Mouse (Mus musculus): ENCODE results near the gene Odf3l2. TPM values are rescaled to one million over a fixed set of nuclear protein-coding genes. Genes with fewer than 3 reads are reported as not detected.

Odf3l2 gene
- polyA plus RNA-seq, 1 experiment from 2014 or later = not detected

DNA sequence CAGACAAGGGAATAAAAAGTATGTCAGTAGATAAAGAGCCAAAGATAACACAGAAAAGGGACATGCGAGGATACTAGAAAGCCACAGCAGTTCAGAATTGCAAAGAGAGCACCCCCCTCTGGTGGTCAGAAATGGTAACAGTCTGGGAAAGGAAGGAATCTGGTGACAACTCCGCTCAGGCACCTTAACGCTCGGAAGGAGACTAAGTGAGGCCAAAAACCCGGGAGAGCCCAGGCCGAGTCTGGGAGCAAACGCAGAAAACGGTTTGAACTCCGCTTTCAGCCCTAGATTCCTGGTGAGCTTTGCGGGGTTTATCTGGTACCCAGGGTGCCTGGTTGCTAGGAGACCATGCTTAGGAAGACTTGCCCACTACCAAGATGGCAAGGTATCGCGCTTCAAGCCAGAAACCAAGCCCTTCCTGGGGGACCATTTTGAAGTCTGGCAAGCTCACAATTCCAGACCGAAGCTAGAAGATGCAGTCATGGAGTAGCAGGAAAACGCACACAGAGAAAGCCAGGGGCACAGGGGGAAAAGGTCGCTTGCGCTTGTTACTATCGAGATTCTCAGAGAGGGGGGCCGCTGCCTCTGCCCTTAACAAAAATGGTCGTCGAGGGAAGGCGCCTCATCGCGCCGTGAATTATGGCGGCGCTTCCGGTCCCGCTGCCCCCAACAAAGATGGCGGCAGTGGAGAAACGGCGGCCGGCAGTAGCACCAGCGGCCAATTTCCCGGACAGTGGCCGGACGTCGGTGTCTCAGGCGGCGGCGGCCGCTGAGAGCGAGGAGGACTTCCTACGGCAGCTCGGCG, 23.4 kb upstream of the Odf3l2 start, which contains the start of gene Tpgs1:
Gene Tpgs1, plus strand, starts transcription at position 599 of the 805 bp plus-strand sequence.
- Histone ChIP-seq H3K27me3 (no peaks in the 10 kb centered on the region), H3K27ac (peak within 1 kb of the TSS; percentile 94), H3K36me3 (0 out of 2 replicates have a peak, but pooled peaks cover 7% of the 10 kb centered on the region), H3K9ac (peak within 1 kb of the TSS; percentile 78), H3K4me1 (peaks cover 13% of the 10 kb centered on the region), H3K9me3 (no peaks in the 10 kb centered on the region), H3K4me2 (replicated peaks) (peak within 1 kb of the TSS; percentile 91), H3K4me3 (peak within 1 kb of the TSS; percentile 85)
- WGBS = under 1% methylated on average over 45 of the region's 45 CpGs
- ATAC-seq (ENCODE audit: insufficient number of reproducible peaks, insufficient read depth, low FRiP score, low TSS enrichment) = peak; percentile 57

- no peak for ATAC-seq (ENCODE audit: insufficient number of reproducible peaks, insufficient read depth, low FRiP score, low TSS enrichment)
- H3K9me3 ChIP-seq = no peaks in the 10 kb centered on the region
- H3K4me2 ChIP-seq (replicated peaks) = no peak overlapping the region
- WGBS = 82% methylated on average over 5 of the region's 5 CpGs
- no peaks in the 10 kb centered on the region for H3K27me3 ChIP-seq
- H3K36me3 ChIP-seq = 0 out of 2 replicates have a peak, but pooled peaks cover 2% of the 10 kb centered on the region
- no peak overlapping the region for H3K27ac ChIP-seq
- peaks cover 13% of the 10 kb centered on the region for H3K4me1 ChIP-seq
- H3K4me3 ChIP-seq = no peak overlapping the region
- no peak overlapping the region for H3K9ac ChIP-seq
Measured at GRCm38 (mm10) chr10:79668076-79668475, 22.5 kb upstream of the Odf3l2 start.

GRCm38 (mm10) chr10:79666493-79666892, 21.0 kb upstream of the Odf3l2 start:
- Histone ChIP-seq H3K36me3 (no peaks in the 10 kb centered on the region), H3K27ac (no peak overlapping the region), H3K4me3 (no peak overlapping the region), H3K4me2 (replicated peaks) (no peak overlapping the region), H3K4me1 (peaks cover 13% of the 10 kb centered on the region), H3K9me3 (no peaks in the 10 kb centered on the region), H3K9ac (no peak overlapping the region), H3K27me3 (no peaks in the 10 kb centered on the region)
- no peak for ATAC-seq (ENCODE audit: insufficient number of reproducible peaks, insufficient read depth, low FRiP score, low TSS enrichment)
- 69% methylated on average over 9 of the region's 9 CpGs for WGBS

DNA sequence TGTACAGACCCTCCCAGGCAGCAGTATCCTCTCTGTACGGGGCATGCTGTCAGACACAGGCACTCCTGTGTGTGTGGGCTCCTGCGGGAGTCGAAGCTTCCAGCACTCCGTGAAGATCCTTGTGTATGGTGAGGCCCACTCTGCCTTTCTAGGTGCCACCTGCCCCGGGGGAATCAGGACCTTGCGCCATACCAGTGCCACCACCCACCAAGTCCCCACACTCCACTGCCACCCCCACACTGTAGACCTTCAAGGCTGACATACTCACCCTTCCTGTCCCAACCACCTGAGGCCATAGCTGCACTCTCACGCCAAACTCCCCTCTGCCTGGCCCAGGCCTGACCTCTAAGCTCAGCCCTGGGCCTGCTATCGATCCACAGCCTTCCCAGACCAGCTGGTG, 19.5 kb upstream of the Odf3l2 start:
- H3K9ac ChIP-seq = no peak overlapping the region
- no peaks in the 10 kb centered on the region for H3K9me3 ChIP-seq
- H3K4me3 ChIP-seq = no peak overlapping the region
- H3K36me3 ChIP-seq = no peaks in the 10 kb centered on the region
- 76% methylated on average over 8 of the region's 8 CpGs for WGBS
- ATAC-seq (ENCODE audit: insufficient number of reproducible peaks, insufficient read depth, low FRiP score, low TSS enrichment) = no peak
- no peaks in the 10 kb centered on the region for H3K27me3 ChIP-seq
- H3K4me2 ChIP-seq (replicated peaks) = no peak overlapping the region
- H3K27ac ChIP-seq = no peak overlapping the region
- peaks cover under 1% of the 10 kb centered on the region; the same call in 1 of the 2 replicates for H3K4me1 ChIP-seq

GRCm38 (mm10) chr10:79664131-79664665, 18.7 kb upstream of the Odf3l2 start, which contains the start of gene Madcam1:
TSS of gene Madcam1 (plus strand) at chr10:79664559.
- Histone ChIP-seq H3K27me3 (no peaks in the 10 kb centered on the region), H3K9me3 (no peaks in the 10 kb centered on the region), H3K4me3 (no peak within 1 kb of the TSS), H3K27ac (no peak within 1 kb of the TSS), H3K4me1 (no peaks in the 10 kb centered on the region), H3K4me2 (replicated peaks) (no peak within 1 kb of the TSS), H3K36me3 (no peaks in the 10 kb centered on the region), H3K9ac (no peak within 1 kb of the TSS)
- WGBS = 10% methylated on average over 13 of the region's 13 CpGs
- ATAC-seq (ENCODE audit: insufficient number of reproducible peaks, insufficient read depth, low FRiP score, low TSS enrichment) = no peak

DNA sequence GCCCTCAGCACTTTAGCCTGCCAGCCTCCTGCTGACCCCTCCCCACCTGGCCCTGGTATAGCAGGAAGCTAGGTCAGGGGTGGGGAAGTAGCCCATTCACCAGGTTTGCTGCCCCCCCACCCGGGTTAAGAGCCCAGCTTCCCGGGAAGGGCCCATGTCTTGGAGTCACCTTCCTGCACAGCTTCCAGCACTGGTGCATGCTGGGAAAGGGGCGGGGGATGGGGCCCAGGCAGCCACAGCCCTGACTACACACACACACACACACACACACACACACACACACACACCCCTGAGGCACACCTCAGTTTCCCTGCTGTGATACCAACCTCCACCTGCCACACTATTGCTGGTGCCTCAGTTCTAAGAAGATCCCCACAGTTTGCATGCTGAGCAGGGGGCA, 16.3 kb upstream of the Odf3l2 start:
- Histone ChIP-seq H3K9ac (no peak overlapping the region), H3K9me3 (no peaks in the 10 kb centered on the region), H3K4me1 (no peaks in the 10 kb centered on the region), H3K36me3 (no peaks in the 10 kb centered on the region), H3K4me2 (replicated peaks) (no peak overlapping the region), H3K27me3 (no peaks in the 10 kb centered on the region), H3K27ac (no peak overlapping the region), H3K4me3 (no peak overlapping the region)
- no peak for ATAC-seq (ENCODE audit: insufficient number of reproducible peaks, insufficient read depth, low FRiP score, low TSS enrichment)
- WGBS = 35% methylated on average over 3 of the region's 3 CpGs

GRCm38 (mm10) chr10:79660298-79660697, 14.8 kb upstream of the Odf3l2 start:
- no peak overlapping the region for H3K4me2 ChIP-seq (replicated peaks)
- H3K36me3 ChIP-seq = no peaks in the 10 kb centered on the region
- H3K27me3 ChIP-seq = no peaks in the 10 kb centered on the region
- no peaks in the 10 kb centered on the region for H3K9me3 ChIP-seq
- no peak overlapping the region for H3K9ac ChIP-seq
- 0 out of 2 replicates have a peak, but pooled peaks cover under 1% of the 10 kb centered on the region for H3K4me1 ChIP-seq
- ATAC-seq (ENCODE audit: insufficient number of reproducible peaks, insufficient read depth, low FRiP score, low TSS enrichment) = no peak
- H3K4me3 ChIP-seq = no peak overlapping the region
- H3K27ac ChIP-seq = no peak overlapping the region
- 80% methylated on average over 2 of the region's 2 CpGs for WGBS

GRCm38 (mm10) chr10:79658829-79659228, 13.3 kb upstream of the Odf3l2 start:
- WGBS = 15% methylated on average over 4 of the region's 4 CpGs
- Histone ChIP-seq H3K36me3 (no peaks in the 10 kb centered on the region), H3K27ac (no peak overlapping the region), H3K9ac (no peak overlapping the region), H3K9me3 (no peaks in the 10 kb centered on the region), H3K4me2 (replicated peaks) (no peak overlapping the region), H3K4me3 (no peak overlapping the region), H3K4me1 (0 out of 2 replicates have a peak, but pooled peaks cover 5% of the 10 kb centered on the region), H3K27me3 (no peaks in the 10 kb centered on the region)
- no peak for ATAC-seq (ENCODE audit: insufficient number of reproducible peaks, insufficient read depth, low FRiP score, low TSS enrichment)

DNA sequence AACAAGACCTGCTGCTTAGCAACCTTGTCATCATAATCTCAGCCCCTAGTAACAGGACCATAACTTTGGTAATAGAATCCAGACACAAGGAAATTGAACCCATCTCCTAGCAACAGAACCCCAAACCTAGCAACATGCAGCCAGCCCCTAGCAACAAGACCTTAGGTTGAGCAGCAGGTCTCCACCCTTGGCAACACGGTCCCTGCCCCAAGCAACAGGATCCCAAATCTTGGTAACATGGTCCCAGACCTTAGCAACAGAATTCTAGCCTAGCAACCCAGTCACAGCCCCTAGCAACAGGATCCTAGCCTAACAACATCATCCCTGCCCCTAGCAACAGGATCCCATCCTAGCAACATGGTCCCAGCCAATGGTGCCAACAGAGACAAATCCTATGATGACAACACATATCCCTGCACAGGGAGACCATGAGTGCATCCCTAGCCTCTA, 9.4 kb upstream of the Odf3l2 start:
- Histone ChIP-seq H3K9ac (no peak overlapping the region), H3K9me3 (no peaks in the 10 kb centered on the region), H3K4me2 (replicated peaks) (no peak overlapping the region), H3K4me3 (no peak overlapping the region), H3K27me3 (no peaks in the 10 kb centered on the region), H3K27ac (no peak overlapping the region), H3K4me1 (0 out of 2 replicates have a peak, but pooled peaks cover 5% of the 10 kb centered on the region), H3K36me3 (no peaks in the 10 kb centered on the region)
- 12% methylated on average over 1 of the region's 1 CpGs for WGBS
- ATAC-seq (ENCODE audit: insufficient number of reproducible peaks, insufficient read depth, low FRiP score, low TSS enrichment) = peak; percentile 61; the same call in 1 of the 2 replicates

DNA sequence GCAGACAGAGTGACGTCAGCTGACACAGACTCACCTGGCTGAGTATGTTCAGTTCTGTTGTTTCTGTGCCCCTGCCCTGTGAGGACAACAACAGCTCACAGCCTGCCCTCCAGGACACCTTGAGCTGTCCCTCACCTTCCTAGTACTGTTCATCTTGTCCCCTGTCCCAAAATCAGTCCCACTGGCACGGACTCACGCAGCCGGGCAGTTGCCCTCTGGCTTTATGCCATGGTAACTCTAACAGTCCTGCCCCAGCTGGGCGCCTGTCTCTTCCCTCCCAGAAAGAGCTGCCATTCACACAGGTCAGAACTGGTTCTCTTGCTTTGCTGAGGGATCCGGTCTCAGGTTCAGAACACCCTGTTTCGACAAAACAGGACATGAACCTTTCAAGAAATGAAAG, 7.3 kb upstream of the Odf3l2 start:
- 86% methylated on average over 7 of the region's 7 CpGs for WGBS
- Histone ChIP-seq H3K36me3 (no peaks in the 10 kb centered on the region), H3K27ac (no peak overlapping the region), H3K27me3 (no peaks in the 10 kb centered on the region), H3K4me1 (0 out of 2 replicates have a peak, but pooled peaks cover 5% of the 10 kb centered on the region), H3K4me2 (replicated peaks) (no peak overlapping the region), H3K4me3 (no peak overlapping the region), H3K9ac (no peak overlapping the region), H3K9me3 (no peaks in the 10 kb centered on the region)
- no peak for ATAC-seq (ENCODE audit: insufficient number of reproducible peaks, insufficient read depth, low FRiP score, low TSS enrichment)

- H3K27me3 ChIP-seq = no peaks in the 10 kb centered on the region
- H3K36me3 ChIP-seq = no peaks in the 10 kb centered on the region
- H3K4me2 ChIP-seq (replicated peaks) = no peak overlapping the region
- no peak overlapping the region for H3K27ac ChIP-seq
- H3K9ac ChIP-seq = no peak overlapping the region
- H3K4me3 ChIP-seq = no peak overlapping the region
- H3K9me3 ChIP-seq = no peaks in the 10 kb centered on the region
- H3K4me1 ChIP-seq = no peaks in the 10 kb centered on the region
- no peak for ATAC-seq (ENCODE audit: insufficient number of reproducible peaks, insufficient read depth, low FRiP score, low TSS enrichment)
- 28% methylated on average over 7 of the region's 7 CpGs for WGBS
Measured at GRCm38 (mm10) chr10:79649070-79649751, 3.7 kb upstream of the Odf3l2 start.

All from embryonic facial prominence, embryonic 12.5 days (tissue).